8 mouse cellular contexts compared by ENCODE assay signal in the genomic region with DNA sequence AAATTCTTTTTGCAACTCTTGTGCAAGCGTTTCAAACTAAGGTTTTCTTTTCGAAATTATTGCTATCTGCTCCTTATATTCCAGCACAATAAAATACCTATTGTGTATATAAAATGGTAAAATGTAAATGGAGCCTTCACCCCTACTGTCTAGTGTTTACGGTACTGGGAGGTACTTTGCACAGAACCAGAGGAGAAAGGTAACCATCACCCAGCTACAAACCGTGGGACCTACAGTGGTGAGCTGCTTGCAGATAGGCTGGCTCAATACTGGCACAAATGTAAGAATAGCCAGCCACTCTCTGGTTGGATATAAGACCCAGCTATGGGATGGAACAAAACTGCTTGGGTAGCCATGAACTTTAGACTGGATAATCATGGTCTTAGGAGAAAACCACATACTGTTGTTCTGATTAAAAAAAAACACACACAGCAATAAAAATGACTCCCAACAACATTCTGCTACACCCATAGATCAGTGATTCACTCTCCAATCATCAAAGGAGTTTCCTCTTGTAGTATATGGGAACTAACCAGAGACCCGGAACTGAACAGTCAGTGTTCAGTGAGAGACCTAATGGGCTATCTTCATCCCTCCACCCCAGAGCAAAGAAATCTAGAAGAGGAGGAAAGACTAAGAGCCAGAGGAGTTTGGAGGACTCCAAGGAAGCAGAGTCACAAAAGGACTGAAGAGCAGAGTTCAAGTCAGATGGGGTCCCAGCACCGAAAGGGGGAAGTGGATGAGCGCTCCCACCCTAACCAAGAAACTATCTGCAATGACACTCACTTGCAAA. TPM values are rescaled to one million over a fixed set of nuclear protein-coding genes. Genes with fewer than 3 reads are reported as not detected.
DNase-seq lines count a peak whose midpoint lies in the region; ATAC-seq and TF ChIP-seq lines count a peak whose summit lies in the region.

No protein-coding gene starts in this region.

- no peak overlapping the region for H3K27ac ChIP-seq in heart, embryonic 16.5 days (ENCODE audit: low read length)

- peaks cover 10% of the 10 kb centered on the region for H3K36me3 ChIP-seq in G1E (replicated peaks)
- no peaks in the 10 kb centered on the region for H3K36me3 ChIP-seq in heart, embryonic 16.5 days (ENCODE audit: control insufficient read depth, insufficient read depth)
- peaks cover 9% of the 10 kb centered on the region for H3K36me3 ChIP-seq in megakaryocyte, embryonic 14.5 days (replicated peaks; ENCODE audit: low read length)

- H3K4me3 ChIP-seq in G1E (ENCODE audit: low read depth, low read length) = peak overlapping the region; percentile 91
- peak overlapping the region; percentile 99 for H3K4me3 ChIP-seq in heart, embryonic 16.5 days (ENCODE audit: low read length)
- H3K4me3 ChIP-seq in megakaryocyte, embryonic 14.5 days (replicated peaks) = peak overlapping the region; percentile 97

- intact Hi-C loops in heart, postnatal 14 days (cut with DNase I) = loop anchor here (5.0 kb wide), 1 partner anchor 40 kb away; a partner anchor contains a TSS

- no peaks in the 10 kb centered on the region for H3K9me3 ChIP-seq in G1E (replicated peaks)
- no peaks in the 10 kb centered on the region for H3K9me3 ChIP-seq in heart, embryonic 16.5 days (replicated peaks; ENCODE audit: control insufficient read depth, low read length)
- H3K9me3 ChIP-seq in megakaryocyte, embryonic 14.5 days = no peaks in the 10 kb centered on the region

- no peak for ATAC-seq in G1E (ENCODE audit: extremely low read depth, insufficient number of reproducible peaks, low FRiP score, poor library complexity, severe bottlenecking)
- no peak for ATAC-seq in heart, embryonic 16.5 days (replicated peaks; ENCODE audit: extremely low read depth, insufficient read depth, low FRiP score)

- H3K4me1 ChIP-seq in G1E (ENCODE audit: insufficient read depth, low read depth, low read length) = peaks cover 30% of the 10 kb centered on the region
- H3K4me1 ChIP-seq in heart, embryonic 16.5 days (ENCODE audit: control insufficient read depth, insufficient read depth, low read length) = peaks cover 9% of the 10 kb centered on the region
- H3K4me1 ChIP-seq in megakaryocyte, embryonic 14.5 days = peaks cover 26% of the 10 kb centered on the region

- peak overlapping the region; percentile 64 for H3K4me2 ChIP-seq in heart, embryonic 16.5 days (ENCODE audit: low read depth, low read length)

- WGBS in heart, embryonic 16.5 days = 58% methylated on average over 7 of the region's 7 CpGs

- no peak for TF ChIP-seq CTCF in G1E (IDR thresholded peaks at IDR 0.05; ENCODE audit: low read depth, low read length)

- DNase-seq in heart, adult 11 months = peak; percentile 74
- DNase-seq in heart, postnatal 14 days = no peak
- DNase-seq in G1E (ENCODE audit: low spot score) = peak; percentile 23
- DNase-seq in yolk sac, embryonic 10.5 days (ENCODE audit: low spot score) = no peak
- no peak for DNase-seq in urinary bladder, adult 18-20 months (ENCODE audit: low spot score in 2 of 2)
- DNase-seq in lung, adult 18-20 months = no peak

- H3K27me3 ChIP-seq in G1E (ENCODE audit: insufficient read depth, low read length) = no peaks in the 10 kb centered on the region
- no peaks in the 10 kb centered on the region for H3K27me3 ChIP-seq in heart, embryonic 16.5 days (ENCODE audit: control insufficient read depth, insufficient read depth, low read length)
- no peaks in the 10 kb centered on the region for H3K27me3 ChIP-seq in megakaryocyte, embryonic 14.5 days (replicated peaks)

- peak overlapping the region; percentile 95 for H3K9ac ChIP-seq in heart, embryonic 16.5 days (ENCODE audit: low read length)

RNA-seq across cellular contexts. Expression of a gene that starts 0.7 kb away (rescaled TPM):
- 10 to 100 TPM; 36.0 to 39.4 TPM for total RNA-seq in heart, postnatal 14 days (2021)
- 174 and 200 TPM in 2 replicates for total RNA-seq in G1E (2014; fragmentation: Nextera tagmentation)
- total RNA-seq in G1E (2017) = 159 and 219 TPM in 2 replicates
- 51.7 and 63.5 TPM in 2 replicates for polyA plus RNA-seq in G1E (2012)
- 39.2 and 52.2 TPM in 2 replicates for polyA plus RNA-seq in heart, embryonic 16.5 days (2015; fragmentation: Nextera tagmentation; extraction: Ambion mirVana)
- polyA plus RNA-seq in megakaryocyte, embryonic 14.5 days (2012; ENCODE audit: insufficient read depth, low replicate concordance) = 10.4 and 23.8 TPM in 2 replicates

RNA-seq across cellular contexts. Expression of a gene that starts 37.7 kb away (rescaled TPM):
- 1 to 10 TPM; 6.2 to 9.0 TPM for total RNA-seq in heart, postnatal 14 days (2021)
- 15.7 and 27.1 TPM in 2 replicates for total RNA-seq in G1E (2014; fragmentation: Nextera tagmentation)
- 63.9 TPM in 2 replicates for total RNA-seq in G1E (2017)
- 5.9 and 9.3 TPM in 2 replicates for polyA plus RNA-seq in G1E (2012)
- polyA plus RNA-seq in heart, embryonic 16.5 days (2015; fragmentation: Nextera tagmentation; extraction: Ambion mirVana) = 10.1 and 10.9 TPM in 2 replicates
- polyA plus RNA-seq in megakaryocyte, embryonic 14.5 days (2012; ENCODE audit: insufficient read depth, low replicate concordance) = 0.53 TPM in 1 of 2 replicates, not detected in the other

Comparison
In these comparisons a context has a peak if more than half of its experiments do, and no peak if none do; other contexts are left out.
1. DNase-seq: peak in heart, adult 11 months (single experiment) and G1E (single experiment); none in heart, postnatal 14 days (0 of 2), yolk sac, embryonic 10.5 days (single experiment), urinary bladder, adult 18-20 months (0 of 2) and lung, adult 18-20 months (0 of 2).
2. Peak in every context shown above with its lines, with median percentiles within 50 percentile points of each other: H3K4me3 ChIP-seq.